Mouse (Mus musculus) MEL (cell line): Measurements from ENCODE around the gene E330009J07Rik. TPM values are rescaled to one million over a fixed set of nuclear protein-coding genes. Genes with fewer than 3 reads are reported as not detected.

Experiments used
- DNase-seq: peaks from one replicate; pipeline ENCODE4 v3.0.0; 2011; ENCODE audit warnings: low read depth, low spot score
- H3K27ac ChIP-seq: 2 replicates; pipeline ENCODE4 v1.5.1; 2012; ENCODE audit warnings: low read depth, mild to moderate bottlenecking, control low read depth, low read length, moderate library complexity; ENCODE audit not compliant: control insufficient read depth
- H3K27me3 ChIP-seq, 2 experiments: fragments of 150-350 bp in 1 of 2; sonication (generic) in 1 of 2; 2 replicates each; pipeline ENCODE4 v1.6.1; 2012; ENCODE audit warnings: low read length in 2 of 2, mild to moderate bottlenecking in 2 of 2, improper control_type of control experiment in 1 of 2, moderate library complexity in 1 of 2; ENCODE audit not compliant: insufficient read depth in 2 of 2, control insufficient read depth in 1 of 2
- H3K36me3 ChIP-seq, 2 experiments: 2 replicates each; pipeline ENCODE4 v1.6.1; 2012 to 2014; ENCODE audit warnings: low read length in 2 of 2, improper control_type of control experiment in 1 of 2, inconsistent platforms in 1 of 2, mild to moderate bottlenecking in 1 of 2; ENCODE audit not compliant: insufficient read depth in 2 of 2, control insufficient read depth in 1 of 2
- H3K4me1 ChIP-seq, 2 experiments: fragments of 150-350 bp in 1 of 2; sonication (generic) in 1 of 2; 2 replicates each; pipeline ENCODE4 v1.6.1; 2012; ENCODE audit warnings: low read length in 2 of 2, improper control_type of control experiment in 1 of 2, mild to moderate bottlenecking in 1 of 2; ENCODE audit not compliant: insufficient read depth in 2 of 2, control insufficient read depth in 1 of 2
- H3K4me3 ChIP-seq, 2 experiments: fragments of 150-350 bp in 1 of 2; sonication (generic) in 1 of 2; 2 replicates each; pipeline ENCODE4 v1.5.1; 2012; ENCODE audit warnings: low read depth in 2 of 2, low read length in 2 of 2, mild to moderate bottlenecking in 2 of 2, moderate library complexity in 2 of 2, control low read depth in 1 of 2, improper control_type of control experiment in 1 of 2; ENCODE audit not compliant: control insufficient read depth in 1 of 2, insufficient read depth in 1 of 2
- H3K79me2 ChIP-seq: 2 replicates; pipeline ENCODE4 v1.6.1; 2012; ENCODE audit warnings: mild to moderate bottlenecking, low read length, moderate library complexity; ENCODE audit not compliant: control insufficient read depth, poor library complexity, insufficient read depth
- H3K9ac ChIP-seq: 2 replicates; pipeline ENCODE4 v1.6.1; 2012; ENCODE audit warnings: low read depth, mild to moderate bottlenecking, control low read depth, low read length, moderate library complexity; ENCODE audit not compliant: control insufficient read depth, poor library complexity, severe bottlenecking
- H3K9me3 ChIP-seq: fragments of 150-350 bp; sonication (generic); replicated peaks from 2 replicates; pipeline ENCODE4 v1.6.1; 2012; ENCODE audit warnings: mild to moderate bottlenecking, low read length, improper control_type of control experiment, moderate library complexity; ENCODE audit not compliant: insufficient read depth
- BHLHE40 ChIP-seq: IDR thresholded peaks from 2 replicates; pipeline ENCODE4 v1.6.1; 2012; ENCODE audit warnings: low read depth, mild to moderate bottlenecking, inconsistent platforms, low read length, improper control_type of control experiment, borderline replicate concordance
- CHD1 ChIP-seq: IDR thresholded peaks from 2 replicates; pipeline ENCODE4 v1.6.1; 2012; ENCODE audit warnings: low read depth, mild to moderate bottlenecking, inconsistent platforms, low read length, improper control_type of control experiment
- CTCF ChIP-seq, 3 experiments: IDR thresholded peaks in 2 of 3; conservative IDR thresholded peaks in 1 of 3; 2 replicates each; pipeline ENCODE4 v1.5.1; 2011 to 2012; ENCODE audit warnings: low read length in 3 of 3, low read depth in 2 of 3, mild to moderate bottlenecking in 2 of 3, improper control_type of control experiment in 1 of 3, inconsistent platforms in 1 of 3, mixed read lengths in 1 of 3, moderate library complexity in 1 of 3; ENCODE audit not compliant: control insufficient read depth in 1 of 3, insufficient read depth in 1 of 3, poor library complexity in 1 of 3, severe bottlenecking in 1 of 3
- E2F4 ChIP-seq: IDR thresholded peaks from 2 replicates; pipeline ENCODE4 v1.6.1; 2011; ENCODE audit warnings: low read depth, low read length, improper control_type of control experiment, borderline replicate concordance
- EP300 ChIP-seq, 2 experiments: IDR thresholded peaks; 2 replicates each; pipeline ENCODE4 v1.6.1; 2011; ENCODE audit warnings: improper control_type of control experiment in 2 of 2, low read length in 2 of 2, low read depth in 1 of 2, mild to moderate bottlenecking in 1 of 2
- ETS1 ChIP-seq: IDR thresholded peaks from 2 replicates; pipeline ENCODE4 v1.6.1; 2012; ENCODE audit warnings: low read depth, mild to moderate bottlenecking, inconsistent platforms, low read length, improper control_type of control experiment, moderate library complexity
- GABPA ChIP-seq: IDR thresholded peaks from 2 replicates; pipeline ENCODE4 v1.6.1; 2012; ENCODE audit warnings: low read depth, mild to moderate bottlenecking, inconsistent platforms, low read length, improper control_type of control experiment, moderate library complexity
- GATA1 ChIP-seq: IDR thresholded peaks from 2 replicates; pipeline ENCODE4 v1.6.1; 2011; ENCODE audit warnings: low read depth, low read length, improper control_type of control experiment
- HCFC1 ChIP-seq: IDR thresholded peaks from 2 replicates; pipeline ENCODE4 v1.6.1; 2012; ENCODE audit warnings: low read depth, mild to moderate bottlenecking, inconsistent platforms, low read length, improper control_type of control experiment, moderate library complexity
- JUND ChIP-seq: IDR thresholded peaks from 2 replicates; pipeline ENCODE4 v1.6.1; 2011; ENCODE audit warnings: low read depth, mild to moderate bottlenecking, improper control_type of control experiment, low read length
- KAT2A ChIP-seq: conservative IDR thresholded peaks from 2 replicates; pipeline ENCODE4 v1.6.1; 2012; ENCODE audit warnings: low read depth, low read length, improper control_type of control experiment, inconsistent platforms
- MAFK ChIP-seq: IDR thresholded peaks from 2 replicates; pipeline ENCODE4 v1.6.1; 2011; ENCODE audit warnings: low read depth, mild to moderate bottlenecking, low read length, improper control_type of control experiment, borderline replicate concordance
- MAX ChIP-seq: IDR thresholded peaks from 2 replicates; pipeline ENCODE4 v1.6.1; 2011; ENCODE audit warnings: low read length, improper control_type of control experiment
- MAZ ChIP-seq: IDR thresholded peaks from 2 replicates; pipeline ENCODE4 v1.6.1; 2012; ENCODE audit warnings: low read depth, mild to moderate bottlenecking, inconsistent platforms, low read length, improper control_type of control experiment
- MEF2A ChIP-seq: IDR thresholded peaks from 2 replicates; pipeline ENCODE4 v1.6.1; 2014; ENCODE audit warnings: low read depth, mild to moderate bottlenecking, inconsistent platforms, low read length, improper control_type of control experiment; ENCODE audit not compliant: poor library complexity, insufficient replicate concordance, severe bottlenecking; ENCODE audit errors: extremely low read depth
- MXI1 ChIP-seq: IDR thresholded peaks from 2 replicates; pipeline ENCODE4 v1.6.1; 2011; ENCODE audit warnings: mild to moderate bottlenecking, low read depth, low read length, improper control_type of control experiment
- MYB ChIP-seq: IDR thresholded peaks from 2 replicates; pipeline ENCODE4 v1.6.1; 2011; ENCODE audit warnings: mild to moderate bottlenecking, low read depth, low read length, improper control_type of control experiment
- MYC ChIP-seq: IDR thresholded peaks from 2 replicates; pipeline ENCODE4 v1.6.1; 2011; ENCODE audit warnings: low read depth, mild to moderate bottlenecking, low read length, improper control_type of control experiment, moderate library complexity
- NELFE ChIP-seq: IDR thresholded peaks from 2 replicates; pipeline ENCODE4 v1.6.1; 2011; ENCODE audit warnings: low read depth, low read length, improper control_type of control experiment
- POLR2A ChIP-seq, 2 experiments: IDR thresholded peaks; 2 replicates each; pipeline ENCODE4 v1.6.1; 2011 to 2012; ENCODE audit warnings: low read length in 2 of 2, mild to moderate bottlenecking in 2 of 2, control low read depth in 1 of 2, improper control_type of control experiment in 1 of 2, low read depth in 1 of 2, moderate library complexity in 1 of 2; ENCODE audit not compliant: control insufficient read depth in 1 of 2, insufficient read depth in 1 of 2, poor library complexity in 1 of 2
- POLR2AphosphoS2 ChIP-seq: IDR thresholded peaks from 2 replicates; pipeline ENCODE4 v1.6.1; 2011; ENCODE audit warnings: low read length, improper control_type of control experiment
- POLR2AphosphoS5 ChIP-seq: IDR thresholded peaks from 2 replicates; pipeline ENCODE4 v1.6.1; 2012; ENCODE audit warnings: low read depth, borderline replicate concordance, mild to moderate bottlenecking, inconsistent platforms, low read length, moderate library complexity, mixed read lengths
- RAD21 ChIP-seq: IDR thresholded peaks from 2 replicates; pipeline ENCODE4 v1.6.1; 2011; ENCODE audit warnings: mild to moderate bottlenecking, low read depth, low read length, improper control_type of control experiment
- RCOR1 ChIP-seq: IDR thresholded peaks from 2 replicates; pipeline ENCODE4 v1.6.1; 2012; ENCODE audit warnings: low read depth, mild to moderate bottlenecking, inconsistent platforms, low read length, improper control_type of control experiment
- SIN3A ChIP-seq: IDR thresholded peaks from 2 replicates; pipeline ENCODE4 v1.6.1; 2012; ENCODE audit warnings: low read length, improper control_type of control experiment, inconsistent platforms
- SMC3 ChIP-seq: IDR thresholded peaks from 2 replicates; pipeline ENCODE4 v1.6.1; 2011; ENCODE audit warnings: low read depth, low read length, improper control_type of control experiment
- TAL1 ChIP-seq: IDR thresholded peaks from 2 replicates; pipeline ENCODE4 v1.6.1; 2012; ENCODE audit warnings: mild to moderate bottlenecking, inconsistent platforms, low read length, moderate library complexity, mixed read lengths
- TBP ChIP-seq: IDR thresholded peaks from 2 replicates; pipeline ENCODE4 v1.8.0; 2011; ENCODE audit warnings: low read depth, low read length, improper control_type of control experiment
- TCF12 ChIP-seq: IDR thresholded peaks from 2 replicates; pipeline ENCODE4 v1.6.1; 2014; ENCODE audit warnings: low read depth, mild to moderate bottlenecking, inconsistent platforms, low read length, improper control_type of control experiment, moderate library complexity
- UBTF ChIP-seq: IDR thresholded peaks from 2 replicates; pipeline ENCODE4 v1.6.1; 2012; ENCODE audit warnings: low read depth, mild to moderate bottlenecking, inconsistent platforms, low read length, improper control_type of control experiment, moderate library complexity, borderline replicate concordance; ENCODE audit not compliant: insufficient read depth
- USF1 ChIP-seq: IDR thresholded peaks from 2 replicates; pipeline ENCODE4 v1.6.1; 2014; ENCODE audit warnings: low read depth, mild to moderate bottlenecking, inconsistent platforms, low read length, improper control_type of control experiment, moderate library complexity
- USF2 ChIP-seq, 2 experiments: IDR thresholded peaks; 2 replicates each; pipeline ENCODE4 v1.6.1; 2011 to 2012; ENCODE audit warnings: improper control_type of control experiment in 2 of 2, low read length in 2 of 2, borderline replicate concordance in 1 of 2, inconsistent platforms in 1 of 2, low read depth in 1 of 2, mild to moderate bottlenecking in 1 of 2; ENCODE audit not compliant: insufficient read depth in 1 of 2
- ZC3H11A ChIP-seq: IDR thresholded peaks from 2 replicates; pipeline ENCODE4 v1.6.1; 2012; ENCODE audit warnings: low read depth, mild to moderate bottlenecking, inconsistent platforms, low read length, improper control_type of control experiment
- ZMIZ1 ChIP-seq: IDR thresholded peaks from 2 replicates; pipeline ENCODE4 v1.6.1; 2012; ENCODE audit warnings: low read depth, mild to moderate bottlenecking, inconsistent platforms, low read length, improper control_type of control experiment, moderate library complexity
- ZNF384 ChIP-seq: IDR thresholded peaks from 2 replicates; pipeline ENCODE4 v1.6.1; 2012; ENCODE audit warnings: low read depth, mild to moderate bottlenecking, inconsistent platforms, low read length, improper control_type of control experiment
- polyA plus RNA-seq, 2 experiments: library from polyadenylated mRNA; stranded (reverse) in 1 of 2; unstranded in 1 of 2; fragments of >175 nt in 1 of 2; fragments of >200 nt in 1 of 2; gene quantifications; 2 replicates each; pipeline versions ENCODE4 v1.2.1 to v1.2.4; 2012; ENCODE audit warnings: low replicate concordance in 2 of 2, low read depth in 1 of 2; ENCODE audit not compliant: insufficient read length in 2 of 2, insufficient read depth in 1 of 2, missing spikeins in 1 of 2
- total RNA-seq: library from RNA; depleted of rRNA; stranded (reverse); fragments of 300-350 nt; gene quantifications from 2 replicates; pipeline ENCODE4 v1.2.3, GENCODE M21; 2012

Gene E330009J07Rik
- total and polyA plus RNA-seq, 3 experiments: 5.9 to 6.4 TPM; not detected in 1

- Histone ChIP-seq H3K27me3 (no peaks in the 10 kb centered on the region; a peak in 1 of 4 replicates), H3K36me3 (peaks cover 0 to 6% of the 10 kb centered on the region in 2 experiments; a peak in 3 of 4 replicates), H3K4me3 (peak within 1 kb of the TSS; percentile 61 to 81), H3K27ac (peak within 1 kb of the TSS; percentile 69), H3K4me1 (peaks cover 0 to 10% of the 10 kb centered on the region in 2 experiments; a peak in 2 of 4 replicates), H3K79me2 (peaks cover 11% of the 10 kb centered on the region), H3K9me3 (no peaks in the 10 kb centered on the region), H3K9ac (peak within 1 kb of the TSS; percentile 86)
- DNase-seq: peak; percentile 97
- TF ChIP-seq TCF12 (peak; percentile 71), POLR2AphosphoS5 (no peak), HCFC1 (peak; percentile 97), RAD21 (no peak), MAZ (no peak), MAFK (no peak), CHD1 (no peak), UBTF (no peak), MXI1 (peak; percentile 74), USF1 (no peak), ZMIZ1 (peak; percentile 72), MYB (no peak), GABPA (no peak), MEF2A (no peak), TAL1 (no peak), BHLHE40 (no peak), POLR2A (IDR thresholded peaks at IDR 0.05; ENCODE audit: control insufficient read depth in 1 of 2, insufficient read depth in 1 of 2, low read depth in 1 of 2, low read length in 2 of 2, poor library complexity in 1 of 2) (peak; percentile 93 to 96), JUND (no peak), ETS1 (peak; percentile 68), NELFE (peak; percentile 94), POLR2AphosphoS2 (peak; percentile 88), CTCF (IDR thresholded peaks at IDR 0.05 in 2 of 3, conservative IDR thresholded peaks at IDR 0.05 in 1 of 3; ENCODE audit: control insufficient read depth in 1 of 3, insufficient read depth in 1 of 3, low read depth in 2 of 3, low read length in 3 of 3, poor library complexity in 1 of 3, severe bottlenecking in 1 of 3) (no peak), ZNF384 (no peak), USF2 (IDR thresholded peaks at IDR 0.05; ENCODE audit: borderline replicate concordance in 1 of 2, insufficient read depth in 1 of 2, low read depth in 1 of 2, low read length in 2 of 2) (no peak), EP300 (IDR thresholded peaks at IDR 0.05; ENCODE audit: low read depth in 1 of 2, low read length in 2 of 2) (no peak), MAX (peak; percentile 42; the same call in 1 of the 2 replicates), GATA1 (peak; percentile 15; the same call in 1 of the 2 replicates), SIN3A (peak; percentile 93), E2F4 (no peak), SMC3 (no peak), ZC3H11A (no peak), KAT2A (peak; percentile 74), MYC (peak; percentile 57; the same call in 1 of the 2 replicates), RCOR1 (0 out of 2 replicates have a peak, but pooled peaks have one; percentile 5), TBP (peak; percentile 87)
Measured at GRCm38 (mm10) chr6:40470916-40471719, 35.2 kb upstream of the E330009J07Rik start, which contains the start of gene Ssbp1. TSS of gene Ssbp1 (plus strand) at chr6:40471352.
